Mouse (Mus musculus): ENCODE measurements around the gene Prdm5. TPM values are rescaled to one million over a fixed set of nuclear protein-coding genes. Genes with fewer than 3 reads are reported as not detected.

Gene Prdm5
- polyA plus RNA-seq, 2 experiments = 26.0 to 26.4 TPM

- Histone ChIP-seq H3K4me1 (ENCODE audit: control insufficient read depth, insufficient read depth, low read length) (no peaks in the 10 kb centered on the region), H3K4me2 (replicated peaks; ENCODE audit: low read depth, low read length, severe bottlenecking) (no peak overlapping the region), H3K27me3 (ENCODE audit: control insufficient read depth, insufficient read depth, low read length) (no peaks in the 10 kb centered on the region), H3K4me3 (replicated peaks; ENCODE audit: low read length) (no peak overlapping the region), H3K36me3 (ENCODE audit: control insufficient read depth, insufficient read depth, low read length) (peaks cover 13% of the 10 kb centered on the region), H3K9ac (ENCODE audit: low read depth, low read length, severe bottlenecking) (no peak overlapping the region), H3K27ac (replicated peaks; ENCODE audit: low read depth, low read length) (no peak overlapping the region), H3K9me3 (ENCODE audit: control insufficient read depth, low read length) (no peaks in the 10 kb centered on the region)
- DNase-seq (ENCODE audit: low spot score) (no peak), ATAC-seq (ENCODE audit: low FRiP score, low read depth) (no peak)
- 58% methylated on average over 7 of the region's 7 CpGs for WGBS
- TF ChIP-seq POLR2A (IDR thresholded peaks at IDR 0.05; ENCODE audit: borderline replicate concordance, extremely low read depth, insufficient read depth, insufficient read length) = no peak
Observed at GRCm38 (mm10) chr6:65935566-65936281, 156.9 kb downstream of the Prdm5 start.

GRCm38 (mm10) chr6:65950492-65950891 is 171.7 kb downstream of the Prdm5 start:
- no peak overlapping the region for H3K9ac ChIP-seq (ENCODE audit: low read depth, low read length, severe bottlenecking)
- H3K27ac ChIP-seq (replicated peaks; ENCODE audit: low read depth, low read length) = no peak overlapping the region
- no peaks in the 10 kb centered on the region for H3K9me3 ChIP-seq (ENCODE audit: control insufficient read depth, low read length)
- ATAC-seq (ENCODE audit: low FRiP score, low read depth) (no peak), DNase-seq (ENCODE audit: low spot score) (no peak)
- WGBS = 83% methylated on average over 6 of the region's 6 CpGs
- H3K4me2 ChIP-seq (replicated peaks; ENCODE audit: low read depth, low read length, severe bottlenecking) = no peak overlapping the region
- H3K4me1 ChIP-seq (ENCODE audit: control insufficient read depth, insufficient read depth, low read length) = no peaks in the 10 kb centered on the region
- H3K4me3 ChIP-seq (replicated peaks; ENCODE audit: low read length) = no peak overlapping the region
- H3K27me3 ChIP-seq (ENCODE audit: control insufficient read depth, insufficient read depth, low read length) = no peaks in the 10 kb centered on the region
- H3K36me3 ChIP-seq (ENCODE audit: control insufficient read depth, insufficient read depth, low read length) = no peaks in the 10 kb centered on the region
- no peak for TF ChIP-seq POLR2A (IDR thresholded peaks at IDR 0.05; ENCODE audit: borderline replicate concordance, extremely low read depth, insufficient read depth, insufficient read length)

DNA sequence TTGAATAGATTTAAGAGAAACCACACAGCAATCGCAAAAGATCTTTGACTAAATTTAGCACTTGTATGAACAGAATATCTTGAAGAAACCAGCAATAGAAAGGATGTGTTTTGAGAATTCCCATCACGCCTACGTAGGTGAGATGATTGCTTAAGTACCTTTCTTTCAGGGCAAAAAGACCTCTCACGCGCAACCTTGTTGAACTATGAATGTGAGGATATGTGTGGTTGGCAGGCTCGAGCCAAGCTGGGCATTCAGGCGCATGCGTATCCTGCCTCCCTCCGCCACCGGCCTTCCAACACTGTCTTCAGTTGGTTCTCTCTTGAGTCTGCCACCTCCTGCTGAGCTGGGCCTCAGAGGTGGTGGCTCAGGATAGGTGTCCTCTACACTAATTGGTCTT is 173.5 kb downstream of the Prdm5 start, which contains the start of gene 4930544G11Rik:
Gene 4930544G11Rik, plus strand, starts transcription at position 301 of the 400 bp plus-strand sequence.
- no peak for TF ChIP-seq POLR2A (IDR thresholded peaks at IDR 0.05; ENCODE audit: borderline replicate concordance, extremely low read depth, insufficient read depth, insufficient read length)
- DNase-seq (ENCODE audit: low spot score) (no peak), ATAC-seq (ENCODE audit: low FRiP score, low read depth) (no peak)
- Histone ChIP-seq H3K27ac (replicated peaks; ENCODE audit: low read depth, low read length) (no peak within 1 kb of the TSS), H3K9ac (ENCODE audit: low read depth, low read length, severe bottlenecking) (no peak within 1 kb of the TSS), H3K4me2 (replicated peaks; ENCODE audit: low read depth, low read length, severe bottlenecking) (no peak within 1 kb of the TSS), H3K36me3 (ENCODE audit: control insufficient read depth, insufficient read depth, low read length) (no peaks in the 10 kb centered on the region), H3K9me3 (ENCODE audit: control insufficient read depth, low read length) (no peaks in the 10 kb centered on the region), H3K4me1 (ENCODE audit: control insufficient read depth, insufficient read depth, low read length) (no peaks in the 10 kb centered on the region), H3K4me3 (replicated peaks; ENCODE audit: low read length) (no peak within 1 kb of the TSS), H3K27me3 (ENCODE audit: control insufficient read depth, insufficient read depth, low read length) (no peaks in the 10 kb centered on the region)
- WGBS = 98% methylated on average over 10 of the region's 10 CpGs

DNA sequence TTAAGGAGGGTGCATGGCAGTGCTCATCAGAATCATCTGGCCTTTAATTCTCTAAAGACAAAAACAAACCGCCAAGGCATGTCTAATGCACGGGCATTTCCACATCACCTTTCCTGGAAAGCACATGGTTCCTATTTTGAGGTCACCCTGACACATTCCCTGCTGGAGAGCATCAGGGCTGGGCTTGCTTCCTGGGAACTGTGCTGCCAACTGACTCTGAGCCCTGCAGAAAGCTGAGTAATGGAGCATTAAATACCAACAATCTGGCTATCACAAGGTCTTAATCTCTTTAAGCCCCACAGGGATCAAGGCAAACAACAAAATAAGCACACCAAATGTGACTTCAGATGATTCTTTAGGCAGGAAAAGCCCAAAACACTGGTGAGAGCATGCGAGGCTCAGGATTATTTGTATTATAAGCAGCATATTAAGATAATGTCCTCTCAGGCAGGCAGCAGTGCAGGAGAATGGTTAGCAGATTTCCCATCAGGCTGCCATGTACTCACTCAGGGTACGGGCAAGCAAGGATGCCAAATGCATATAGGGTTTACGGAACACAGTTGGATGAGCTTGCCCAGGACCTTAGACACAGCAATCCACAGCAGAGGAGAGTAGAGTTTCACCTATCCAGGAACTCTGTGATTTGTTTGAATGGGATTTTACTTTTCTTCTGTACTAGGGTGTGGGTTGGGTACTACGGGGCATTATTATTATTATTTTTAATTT is 190.8 kb downstream of the Prdm5 start:
- no peak overlapping the region for H3K4me2 ChIP-seq (replicated peaks; ENCODE audit: low read depth, low read length, severe bottlenecking)
- DNase-seq (ENCODE audit: low spot score) (no peak), ATAC-seq (ENCODE audit: low FRiP score, low read depth) (no peak)
- 53% methylated on average over 6 of the region's 6 CpGs for whole genome bisulfite sequencing
- H3K4me1 ChIP-seq (ENCODE audit: control insufficient read depth, insufficient read depth, low read length) = no peaks in the 10 kb centered on the region
- H3K9ac ChIP-seq (ENCODE audit: low read depth, low read length, severe bottlenecking) = no peak overlapping the region
- H3K27ac ChIP-seq (replicated peaks; ENCODE audit: low read depth, low read length) = no peak overlapping the region
- no peaks in the 10 kb centered on the region for H3K9me3 ChIP-seq (ENCODE audit: control insufficient read depth, low read length)
- no peaks in the 10 kb centered on the region for H3K36me3 ChIP-seq (ENCODE audit: control insufficient read depth, insufficient read depth, low read length)
- H3K27me3 ChIP-seq (ENCODE audit: control insufficient read depth, insufficient read depth, low read length) = no peaks in the 10 kb centered on the region
- TF ChIP-seq POLR2A (IDR thresholded peaks at IDR 0.05; ENCODE audit: borderline replicate concordance, extremely low read depth, insufficient read depth, insufficient read length) = no peak
- no peak overlapping the region for H3K4me3 ChIP-seq (replicated peaks; ENCODE audit: low read length)

- Histone ChIP-seq H3K27ac (replicated peaks; ENCODE audit: low read depth, low read length) (no peak overlapping the region), H3K27me3 (ENCODE audit: control insufficient read depth, insufficient read depth, low read length) (no peaks in the 10 kb centered on the region), H3K36me3 (ENCODE audit: control insufficient read depth, insufficient read depth, low read length) (no peaks in the 10 kb centered on the region), H3K9ac (ENCODE audit: low read depth, low read length, severe bottlenecking) (no peak overlapping the region), H3K4me1 (ENCODE audit: control insufficient read depth, insufficient read depth, low read length) (no peaks in the 10 kb centered on the region), H3K9me3 (ENCODE audit: control insufficient read depth, low read length) (no peaks in the 10 kb centered on the region), H3K4me3 (replicated peaks; ENCODE audit: low read length) (no peak overlapping the region), H3K4me2 (replicated peaks; ENCODE audit: low read depth, low read length, severe bottlenecking) (no peak overlapping the region)
- ATAC-seq (ENCODE audit: low FRiP score, low read depth) (no peak), DNase-seq (ENCODE audit: low spot score) (no peak)
- WGBS = 58% methylated on average over 9 of the region's 9 CpGs
- TF ChIP-seq POLR2A (IDR thresholded peaks at IDR 0.05; ENCODE audit: borderline replicate concordance, extremely low read depth, insufficient read depth, insufficient read length) = no peak
Observed at GRCm38 (mm10) chr6:65970410-65970809, 191.6 kb downstream of the Prdm5 start.

Other genes with a start within 250 kb of the Prdm5 start
- gene Ndnf, start 107.4 kb upstream of the Prdm5 start, polyA plus RNA-seq (2012; rRNA removed) = 11.2 and 17.0 TPM in 2 replicates
- gene Ndnf, start 107.4 kb upstream of the Prdm5 start, polyA plus RNA-seq (2014; fragmentation: Nextera tagmentation; extraction: Ambion mirVana) = 8.6 and 9.2 TPM in 2 replicates
- not detected in 2 replicates for gene 4930544G11Rik, start 173.6 kb downstream of the Prdm5 start, polyA plus RNA-seq (2012; rRNA removed)
- gene 4930544G11Rik, start 173.6 kb downstream of the Prdm5 start, polyA plus RNA-seq (2014; fragmentation: Nextera tagmentation; extraction: Ambion mirVana) = not detected in 2 replicates